In the genomic region with DNA sequence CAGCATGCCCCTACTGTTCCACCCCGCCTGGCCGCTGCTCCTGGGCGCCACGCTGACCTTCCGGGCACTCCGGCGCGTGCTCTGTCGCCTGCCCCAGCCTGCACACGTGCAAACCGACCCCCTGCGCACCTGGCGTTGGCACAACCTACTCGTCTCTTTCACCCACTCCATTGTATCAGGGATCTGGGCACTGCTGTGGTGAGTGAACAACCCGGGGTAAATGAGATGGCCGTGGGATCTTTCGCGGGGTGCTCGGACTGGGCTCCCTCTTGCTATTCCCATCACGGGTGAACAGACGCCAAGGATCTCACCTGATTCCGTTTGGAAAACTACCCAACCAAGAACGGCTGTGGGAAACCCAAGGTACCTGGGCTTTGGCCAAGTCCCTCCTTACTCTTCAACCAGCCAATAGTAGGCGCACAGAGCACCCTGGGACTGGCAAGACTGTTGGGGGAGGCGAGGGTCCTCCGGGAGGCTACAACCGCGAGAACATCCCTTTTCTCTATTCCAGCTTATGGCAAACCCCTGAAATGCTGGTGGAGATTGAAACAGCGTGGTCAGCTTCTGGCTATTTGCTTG, we compare ENCODE assay signal across 8 mouse cellular contexts. TPM values are rescaled to one million over a fixed set of nuclear protein-coding genes. Genes with fewer than 3 reads are reported as not detected.
DNase-seq lines count a peak whose midpoint lies in the region; ATAC-seq and TF ChIP-seq lines count a peak whose summit lies in the region.

No protein-coding gene starts in this region.

- H3K27ac ChIP-seq in embryonic facial prominence, embryonic 12.5 days = peak overlapping the region; percentile 97
- H3K27ac ChIP-seq in macrophage = no peak overlapping the region
- peak overlapping the region; percentile 85 for H3K27ac ChIP-seq in testis, adult 2 months (ENCODE audit: control insufficient read depth, insufficient read depth, low read depth, low read length)

- peak; percentile 80 to 91 for DNase-seq in adrenal gland, adult (ENCODE audit: inconsistent age in 2 of 2, low spot score in 1 of 2)
- DNase-seq in adrenal gland, postnatal 4 days (ENCODE audit: low spot score in 2 of 2) = no peak
- peak; percentile 73 for DNase-seq in Muller cell, postnatal 12 days (ENCODE audit: inconsistent ontology term)
- DNase-seq in heart, postnatal 4 days = peak; percentile 72
- DNase-seq in layer of hippocampus, postnatal 14 days (ENCODE audit: low spot score in 2 of 2) = peak; percentile 69 to 85

- TF ChIP-seq CTCF in testis, adult 2 months (IDR thresholded peaks at IDR 0.05; ENCODE audit: control insufficient read depth, insufficient read depth, insufficient replicate concordance, low read depth, low read length) = no peak

- H3K27me3 ChIP-seq in embryonic facial prominence, embryonic 12.5 days = no peaks in the 10 kb centered on the region
- no peaks in the 10 kb centered on the region for H3K27me3 ChIP-seq in testis, adult 2 months (ENCODE audit: control insufficient read depth, insufficient read depth, low read length)

- peaks cover 44% of the 10 kb centered on the region for H3K4me1 ChIP-seq in embryonic facial prominence, embryonic 12.5 days
- H3K4me1 ChIP-seq in testis, adult 2 months (ENCODE audit: control insufficient read depth, insufficient read depth, low read length) = peaks cover 25% of the 10 kb centered on the region

- H3K4me3 ChIP-seq in embryonic facial prominence, embryonic 12.5 days = peak overlapping the region; percentile 49
- peak overlapping the region; percentile 12; the same call in 1 of the 2 replicates for H3K4me3 ChIP-seq in macrophage (ENCODE audit: inconsistent target)
- peak overlapping the region; percentile 88 for H3K4me3 ChIP-seq in testis, adult 2 months (ENCODE audit: control insufficient read depth, low read depth, low read length)

- peak overlapping the region; percentile 88 for H3K4me2 ChIP-seq in embryonic facial prominence, embryonic 12.5 days (replicated peaks)

- WGBS in embryonic facial prominence, embryonic 12.5 days = under 1% methylated on average over 29 of the region's 29 CpGs
- WGBS in macrophage (ENCODE audit: missing documents) = 7% methylated on average over 29 of the region's 29 CpGs

- peak; percentile 2; the same call in 1 of the 2 replicates for ATAC-seq in embryonic facial prominence, embryonic 12.5 days (ENCODE audit: insufficient number of reproducible peaks, insufficient read depth, low FRiP score, low TSS enrichment)

- H3K36me3 ChIP-seq in embryonic facial prominence, embryonic 12.5 days = peaks cover 26% of the 10 kb centered on the region
- H3K36me3 ChIP-seq in macrophage (ENCODE audit: inconsistent target) = peaks cover 11% of the 10 kb centered on the region; the same call in 1 of the 2 replicates
- peaks cover 1% of the 10 kb centered on the region for H3K36me3 ChIP-seq in testis, adult 2 months (ENCODE audit: control insufficient read depth, insufficient read depth, low read length)

- no peak; the same call in 1 of the 2 replicates for TF ChIP-seq POLR2A in testis, adult 2 months (IDR thresholded peaks at IDR 0.05; ENCODE audit: control insufficient read depth, low read depth, low read length)

- no peaks in the 10 kb centered on the region for H3K9me3 ChIP-seq in embryonic facial prominence, embryonic 12.5 days

- H3K79me2 ChIP-seq in macrophage (ENCODE audit: inconsistent target) = peaks cover 23% of the 10 kb centered on the region

- H3K9ac ChIP-seq in embryonic facial prominence, embryonic 12.5 days = peak overlapping the region; percentile 70

RNA-seq across cellular contexts. Expression of a gene that starts 2.4 kb away (rescaled TPM):
- 10 to 100 TPM; 45.2 to 46.9 TPM for total RNA-seq in adrenal gland, postnatal 4 days (2021)
- polyA plus RNA-seq in embryonic facial prominence, embryonic 12.5 days (2016; fragmentation: Nextera tagmentation; extraction: Ambion mirVana) = 13.5 and 14.2 TPM in 2 replicates
- total RNA-seq in heart, postnatal 4 days (2021) = 1 to 10 TPM; 8.4 to 9.8 TPM
- 10 to 100 TPM; 33.0 to 37.0 TPM for total RNA-seq in layer of hippocampus, postnatal 14 days (2021)
- total RNA-seq in macrophage (2018; cell fraction: chromatin; rRNA removed) = 10 to 100 TPM in 1 of 26 experiments, 1 to 10 TPM in 25; 1.3 to 10.0 (median 5.1) TPM
- total RNA-seq in macrophage (2018; cell fraction: cytosol; rRNA removed) = 1 to 10 TPM in 3 of 26 experiments, under 1 TPM in 23; 0.09 to 1.3 (median 0.41) TPM
- 1 to 10 TPM; 1.4 to 9.8 (median 3.1) TPM for total RNA-seq in macrophage (2018; cell fraction: nucleus; rRNA removed)
- polyA plus RNA-seq in macrophage (2018) = 0.76 to 1.4 TPM (median 1.1 TPM) in 3 replicates
- 65.1 and 73.7 TPM in 2 replicates for polyA plus RNA-seq in testis, adult 2 months (2012; rRNA removed)

RNA-seq across cellular contexts. Expression of a gene that starts 2.5 kb away (rescaled TPM):
- total RNA-seq in adrenal gland, postnatal 4 days (2021) = 10 to 100 TPM; 16.3 to 16.5 TPM
- polyA plus RNA-seq in embryonic facial prominence, embryonic 12.5 days (2016; fragmentation: Nextera tagmentation; extraction: Ambion mirVana) = 17.5 and 18.9 TPM in 2 replicates
- total RNA-seq in heart, postnatal 4 days (2021) = 1 to 10 TPM; 7.7 to 8.6 TPM
- total RNA-seq in layer of hippocampus, postnatal 14 days (2021) = 1 to 10 TPM; 4.2 to 4.7 TPM
- total RNA-seq in macrophage (2018; cell fraction: chromatin; rRNA removed) = 1 to 10 TPM; 1.5 to 9.9 (median 3.2) TPM
- total RNA-seq in macrophage (2018; cell fraction: cytosol; rRNA removed) = 1 to 10 TPM in 12 of 26 experiments, under 1 TPM in 14; 0.55 to 1.6 (median 0.95) TPM
- 1 to 10 TPM in 24 of 26 experiments, under 1 TPM in 2; 0.47 to 9.1 (median 2.0) TPM for total RNA-seq in macrophage (2018; cell fraction: nucleus; rRNA removed)
- polyA plus RNA-seq in macrophage (2018) = 0.89 to 2.2 TPM (median 1.7 TPM) in 3 replicates
- 22.2 and 22.3 TPM in 2 replicates for polyA plus RNA-seq in testis, adult 2 months (2012; rRNA removed)

RNA-seq across cellular contexts. Expression of a gene that starts 4.4 kb away (rescaled TPM):
- total RNA-seq in adrenal gland, postnatal 4 days (2021) = 1,000 to 10,000 TPM; 2,039 to 2,132 TPM
- 1,221 and 1,230 TPM in 2 replicates for polyA plus RNA-seq in embryonic facial prominence, embryonic 12.5 days (2016; fragmentation: Nextera tagmentation; extraction: Ambion mirVana)
- total RNA-seq in heart, postnatal 4 days (2021) = 1,000 to 10,000 TPM; 1,082 to 1,148 TPM
- 100 to 1,000 TPM; 674 to 733 TPM for total RNA-seq in layer of hippocampus, postnatal 14 days (2021)
- 100 to 1,000 TPM in 1 of 26 experiments, 10 to 100 TPM in 24, 1 to 10 TPM in 1; 9.7 to 338 (median 26.6) TPM for total RNA-seq in macrophage (2018; cell fraction: chromatin; rRNA removed)
- 1,000 to 10,000 TPM in 18 of 26 experiments, 100 to 1,000 TPM in 8; 835 to 2,671 (median 1,320) TPM for total RNA-seq in macrophage (2018; cell fraction: cytosol; rRNA removed)
- 100 to 1,000 TPM in 25 of 26 experiments, 10 to 100 TPM in 1; 95.2 to 281 (median 157) TPM for total RNA-seq in macrophage (2018; cell fraction: nucleus; rRNA removed)
- 1,342 to 2,240 TPM (median 1,907 TPM) in 3 replicates for polyA plus RNA-seq in macrophage (2018)
- polyA plus RNA-seq in testis, adult 2 months (2012; rRNA removed) = 125 and 137 TPM in 2 replicates

RNA-seq across cellular contexts. Expression of a gene that starts 9.3 kb away (rescaled TPM):
- total RNA-seq in adrenal gland, postnatal 4 days (2021) = 100 to 1,000 TPM; 120 to 124 TPM
- 164 and 181 TPM in 2 replicates for polyA plus RNA-seq in embryonic facial prominence, embryonic 12.5 days (2016; fragmentation: Nextera tagmentation; extraction: Ambion mirVana)
- total RNA-seq in heart, postnatal 4 days (2021) = 10 to 100 TPM; 25.2 to 28.0 TPM
- 10 to 100 TPM; 34.1 to 40.0 TPM for total RNA-seq in layer of hippocampus, postnatal 14 days (2021)
- 10 to 100 TPM in 12 of 26 experiments, 1 to 10 TPM in 14; 3.0 to 27.1 (median 7.6) TPM for total RNA-seq in macrophage (2018; cell fraction: chromatin; rRNA removed)
- 10 to 100 TPM in 13 of 26 experiments, 1 to 10 TPM in 13; 3.8 to 19.3 (median 10.0) TPM for total RNA-seq in macrophage (2018; cell fraction: cytosol; rRNA removed)
- total RNA-seq in macrophage (2018; cell fraction: nucleus; rRNA removed) = 10 to 100 TPM in 9 of 26 experiments, 1 to 10 TPM in 15, under 1 TPM in 2; 0.62 to 23.2 (median 6.5) TPM
- polyA plus RNA-seq in macrophage (2018) = 8.9 to 23.0 TPM (median 16.1 TPM) in 3 replicates
- polyA plus RNA-seq in testis, adult 2 months (2012; rRNA removed) = 10.4 and 13.2 TPM in 2 replicates

RNA-seq across cellular contexts. Expression of a gene that starts 13.6 kb away (rescaled TPM):
- 10 to 100 TPM; 42.7 to 46.5 TPM for total RNA-seq in adrenal gland, postnatal 4 days (2021)
- 119 and 122 TPM in 2 replicates for polyA plus RNA-seq in embryonic facial prominence, embryonic 12.5 days (2016; fragmentation: Nextera tagmentation; extraction: Ambion mirVana)
- total RNA-seq in heart, postnatal 4 days (2021) = 10 to 100 TPM; 25.8 to 27.5 TPM
- 10 to 100 TPM; 33.8 to 34.9 TPM for total RNA-seq in layer of hippocampus, postnatal 14 days (2021)
- total RNA-seq in macrophage (2018; cell fraction: chromatin; rRNA removed) = 1 to 10 TPM in 2 of 26 experiments, under 1 TPM in 10, not detected in 14; 0.12 to 4.0 (median 0.38) TPM
- under 1 TPM; 0.08 to 0.44 (median 0.20) TPM for total RNA-seq in macrophage (2018; cell fraction: cytosol; rRNA removed)
- total RNA-seq in macrophage (2018; cell fraction: nucleus; rRNA removed) = 1 to 10 TPM in 1 of 26 experiments, under 1 TPM in 17, not detected in 8; 0.22 to 1.2 (median 0.33) TPM
- polyA plus RNA-seq in macrophage (2018) = 0.32 to 0.47 TPM (median 0.40 TPM) in 3 replicates
- 9.5 and 12.5 TPM in 2 replicates for polyA plus RNA-seq in testis, adult 2 months (2012; rRNA removed)

Comparison
In these comparisons a context has a peak if more than half of its experiments do, and no peak if none do; other contexts are left out.
1. DNase-seq: peak in adrenal gland, adult (2 of 2), Muller cell, postnatal 12 days (single experiment), heart, postnatal 4 days (single experiment) and layer of hippocampus, postnatal 14 days (2 of 2); none in adrenal gland, postnatal 4 days (0 of 2).
2. H3K4me3 ChIP-seq: peak in every context shown above with its lines; median percentile 88 in testis, adult 2 months; 49 in embryonic facial prominence, embryonic 12.5 days; 12 in macrophage.